Mouse (Mus musculus) neural tube, embryonic 14.5 days (tissue): ENCODE results near the gene Ino80d. TPM values are rescaled to one million over a fixed set of nuclear protein-coding genes. Genes with fewer than 3 reads are reported as not detected.

Experiments used
- ATAC-seq: fragments of 200-750 bp; cut with Nextera tagmentation; 2 replicates; pipeline ENCODE4 v1.8.0; 2017; ENCODE audit warnings: low read depth, mild to moderate bottlenecking, moderate TSS enrichment, moderate library complexity
- H3K27ac ChIP-seq: fragments of 300-500 bp; sonication (generic); 2 replicates; pipeline ENCODE4 v1.5.1; 2014; ENCODE audit warnings: low read depth, mild to moderate bottlenecking, control low read depth, low read length, moderate library complexity, mixed read lengths
- H3K27me3 ChIP-seq: fragments of 300-500 bp; sonication (generic); 2 replicates; pipeline ENCODE4 v1.6.1; 2014; ENCODE audit warnings: low read length; ENCODE audit not compliant: control insufficient read depth, insufficient read depth
- H3K36me3 ChIP-seq: fragments of 300-500 bp; sonication (generic); 2 replicates; pipeline ENCODE4 v1.6.1; 2014; ENCODE audit warnings: low read length, mixed read lengths; ENCODE audit not compliant: control insufficient read depth, insufficient read depth
- H3K4me1 ChIP-seq: fragments of 300-500 bp; sonication (generic); 2 replicates; pipeline ENCODE4 v1.6.1; 2014; ENCODE audit warnings: low read length; ENCODE audit not compliant: control insufficient read depth, insufficient read depth
- H3K4me2 ChIP-seq: fragments of 300-500 bp; sonication (generic); 2 replicates; pipeline ENCODE4 v1.6.1; 2014; ENCODE audit warnings: mild to moderate bottlenecking, low read depth, low read length, control low read depth
- H3K4me3 ChIP-seq: fragments of 300-500 bp; sonication (generic); 2 replicates; pipeline ENCODE4 v1.5.1; 2014; ENCODE audit warnings: low read depth, low read length, control low read depth, mixed read lengths
- H3K9ac ChIP-seq: fragments of 300-500 bp; sonication (generic); replicated peaks from 2 replicates; pipeline ENCODE4 v1.6.1; 2014; ENCODE audit warnings: low read depth, mild to moderate bottlenecking, control low read depth, low read length, mixed read lengths
- H3K9me3 ChIP-seq: fragments of 300-500 bp; sonication (generic); 2 replicates; pipeline ENCODE4 v1.6.1; 2016; ENCODE audit warnings: low read length; ENCODE audit not compliant: control insufficient read depth
- WGBS: fragments of 180-500 bp; shearing (Covaris S2); extraction: QIAGEN DNeasy Blood & Tissue Kit; methylation state at CpG from one replicate; pipeline ENCODE4 v1.1.7; 2014; 5-methylcytosine and 5-hydroxymethylcytosine counted together
- polyA plus RNA-seq: library from polyadenylated mRNA; unstranded; fragments of >200 nt; fragmentation: Nextera tagmentation; extraction: Ambion mirVana; gene quantifications from 2 replicates; pipeline ENCODE4 v1.2.1, GENCODE M21; 2014

Gene Ino80d
- polyA plus RNA-seq, 1 experiment from 2014 or later: 13.7 TPM

DNA sequence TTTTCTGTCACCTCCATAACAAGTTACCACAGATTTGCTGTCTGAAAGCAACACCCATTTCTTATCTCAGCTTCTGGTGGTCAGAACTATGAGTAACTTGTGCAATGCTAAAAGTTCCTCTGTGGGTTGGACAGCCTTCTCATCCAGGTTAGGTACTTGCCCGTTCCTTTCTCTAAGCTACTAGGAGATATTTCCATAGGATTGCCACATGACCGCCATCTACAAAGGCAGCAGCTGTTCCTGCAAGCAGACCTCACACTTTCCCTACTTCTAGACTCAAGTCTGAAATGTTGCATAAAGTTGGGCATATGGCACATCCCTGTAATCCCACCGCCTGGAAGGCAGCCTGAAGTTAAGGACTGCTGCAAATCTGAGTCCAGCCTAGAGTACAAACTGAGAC is 11.7 kb upstream of the Ino80d start:
- H3K4me2 ChIP-seq: no peak overlapping the region
- no peak overlapping the region for H3K4me3 ChIP-seq
- no peak for ATAC-seq
- no peaks in the 10 kb centered on the region for H3K36me3 ChIP-seq
- WGBS: 96% methylated on average over 3 of the region's 3 CpGs
- no peaks in the 10 kb centered on the region for H3K9me3 ChIP-seq
- no peak overlapping the region for H3K27ac ChIP-seq
- H3K4me1 ChIP-seq: 0 out of 2 replicates have a peak, but pooled peaks cover 3% of the 10 kb centered on the region
- H3K9ac ChIP-seq: no peak overlapping the region
- no peaks in the 10 kb centered on the region for H3K27me3 ChIP-seq

GRCm38 (mm10) chr1:63123823-63124450 is 9.5 kb upstream of the Ino80d start:
- no peak overlapping the region for H3K27ac ChIP-seq
- H3K9me3 ChIP-seq: no peaks in the 10 kb centered on the region
- WGBS: 88% methylated on average over 6 of the region's 6 CpGs
- H3K27me3 ChIP-seq: no peaks in the 10 kb centered on the region
- no peak overlapping the region for H3K4me2 ChIP-seq
- H3K9ac ChIP-seq: no peak overlapping the region
- no peak overlapping the region for H3K4me3 ChIP-seq
- no peaks in the 10 kb centered on the region for H3K4me1 ChIP-seq
- no peak for ATAC-seq
- peaks cover 4% of the 10 kb centered on the region for H3K36me3 ChIP-seq

DNA sequence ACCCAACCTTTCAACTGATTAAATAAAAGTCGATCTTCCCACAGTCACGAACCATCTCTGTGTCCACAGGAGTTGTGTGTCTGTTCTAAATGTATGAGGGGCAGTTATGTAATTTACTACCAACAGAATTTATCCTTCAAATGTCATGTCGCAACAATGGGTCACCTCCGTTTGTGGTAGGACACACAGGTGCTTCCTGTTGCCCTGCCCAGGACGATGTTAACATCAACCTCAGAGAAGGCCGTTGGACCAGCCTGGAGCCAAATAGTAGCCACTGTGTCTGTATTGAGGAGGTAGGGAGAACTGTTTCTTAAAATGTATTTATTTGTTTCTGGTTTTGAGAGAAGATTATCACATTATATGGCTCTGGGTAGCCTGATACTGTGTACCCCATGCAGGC is 7.5 kb upstream of the Ino80d start:
- no peak for ATAC-seq
- Histone ChIP-seq H3K4me2 (no peak overlapping the region), H3K36me3 (peaks cover 7% of the 10 kb centered on the region), H3K4me1 (no peaks in the 10 kb centered on the region), H3K27me3 (no peaks in the 10 kb centered on the region), H3K9me3 (no peaks in the 10 kb centered on the region), H3K4me3 (no peak overlapping the region), H3K9ac (no peak overlapping the region), H3K27ac (no peak overlapping the region)
- 95% methylated on average over 6 of the region's 6 CpGs for WGBS

GRCm38 (mm10) chr1:63120382-63120781 is 5.9 kb upstream of the Ino80d start:
- Histone ChIP-seq H3K4me1 (peaks cover 9% of the 10 kb centered on the region), H3K9me3 (no peaks in the 10 kb centered on the region), H3K27me3 (no peaks in the 10 kb centered on the region), H3K27ac (no peak overlapping the region), H3K36me3 (peaks cover 7% of the 10 kb centered on the region), H3K4me3 (no peak overlapping the region), H3K9ac (no peak overlapping the region), H3K4me2 (no peak overlapping the region)
- no peak for ATAC-seq
- 99% methylated on average over 2 of the region's 2 CpGs for WGBS

DNA sequence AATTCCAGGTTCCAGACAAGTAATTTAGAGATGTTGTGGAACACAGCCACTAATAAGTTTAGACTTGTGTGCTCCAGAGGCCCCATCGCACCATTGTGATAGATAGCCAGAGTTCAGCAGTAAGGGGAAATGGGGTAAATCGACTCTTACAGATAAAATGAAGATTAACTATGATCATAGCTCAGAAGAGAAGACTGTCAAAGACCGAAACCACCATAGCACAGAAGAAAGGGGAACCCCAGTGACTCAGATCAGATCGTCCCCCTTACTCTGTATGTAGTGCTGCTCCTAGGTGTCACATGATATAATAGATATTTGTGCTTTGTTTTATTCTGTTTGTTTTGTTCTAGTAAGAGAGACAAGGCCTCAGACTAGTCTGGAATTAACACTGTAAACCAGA is 5.2 kb upstream of the Ino80d start:
- Histone ChIP-seq H3K4me1 (peaks cover 12% of the 10 kb centered on the region), H3K27ac (no peak overlapping the region), H3K4me2 (no peak overlapping the region), H3K9ac (no peak overlapping the region), H3K9me3 (no peaks in the 10 kb centered on the region), H3K4me3 (no peak overlapping the region), H3K27me3 (no peaks in the 10 kb centered on the region), H3K36me3 (peaks cover 7% of the 10 kb centered on the region)
- 91% methylated on average over 4 of the region's 4 CpGs for WGBS
- no peak for ATAC-seq

DNA sequence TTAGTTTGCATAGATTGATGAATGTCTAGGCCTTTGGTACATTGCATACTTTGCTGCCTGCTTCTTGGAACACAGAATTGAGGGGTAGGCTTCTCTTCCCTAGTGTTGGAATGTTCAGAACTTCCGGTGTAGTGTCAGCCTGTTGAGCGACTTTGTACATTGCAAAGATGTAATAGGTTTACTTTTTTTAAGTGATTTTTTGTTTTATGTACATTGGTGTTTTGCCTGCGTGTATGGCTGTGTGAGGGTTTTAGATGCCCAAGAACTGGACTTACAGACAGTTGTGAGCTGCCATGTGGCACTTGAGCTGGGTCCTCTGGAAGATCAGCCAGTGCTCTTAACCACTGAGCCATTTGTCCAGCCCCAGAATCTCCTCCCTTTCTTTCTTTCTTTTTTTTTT is 1.1 kb upstream of the Ino80d start:
- Histone ChIP-seq H3K9me3 (no peaks in the 10 kb centered on the region), H3K4me1 (peaks cover 24% of the 10 kb centered on the region), H3K27ac (no peak overlapping the region), H3K4me2 (peak overlapping the region; percentile 94), H3K36me3 (peaks cover 6% of the 10 kb centered on the region), H3K27me3 (no peaks in the 10 kb centered on the region), H3K9ac (peak overlapping the region; percentile 99; the same call in 1 of the 2 replicates), H3K4me3 (peak overlapping the region; percentile 92)
- 70% methylated on average over 3 of the region's 3 CpGs for WGBS
- no peak for ATAC-seq

- Histone ChIP-seq H3K36me3 (peaks cover 4% of the 10 kb centered on the region; the same call in 1 of the 2 replicates), H3K4me3 (peak overlapping the region; percentile 92), H3K9me3 (no peaks in the 10 kb centered on the region), H3K4me2 (peak overlapping the region; percentile 94), H3K4me1 (peaks cover 27% of the 10 kb centered on the region), H3K27ac (peak overlapping the region; percentile 97; the same call in 1 of the 2 replicates), H3K27me3 (no peaks in the 10 kb centered on the region), H3K9ac (peak overlapping the region; percentile 99; the same call in 1 of the 2 replicates)
- 22% methylated on average over 4 of the region's 4 CpGs for WGBS
- no peak for ATAC-seq
Observed at GRCm38 (mm10) chr1:63115096-63115495, 629 bp upstream of the Ino80d start.

DNA sequence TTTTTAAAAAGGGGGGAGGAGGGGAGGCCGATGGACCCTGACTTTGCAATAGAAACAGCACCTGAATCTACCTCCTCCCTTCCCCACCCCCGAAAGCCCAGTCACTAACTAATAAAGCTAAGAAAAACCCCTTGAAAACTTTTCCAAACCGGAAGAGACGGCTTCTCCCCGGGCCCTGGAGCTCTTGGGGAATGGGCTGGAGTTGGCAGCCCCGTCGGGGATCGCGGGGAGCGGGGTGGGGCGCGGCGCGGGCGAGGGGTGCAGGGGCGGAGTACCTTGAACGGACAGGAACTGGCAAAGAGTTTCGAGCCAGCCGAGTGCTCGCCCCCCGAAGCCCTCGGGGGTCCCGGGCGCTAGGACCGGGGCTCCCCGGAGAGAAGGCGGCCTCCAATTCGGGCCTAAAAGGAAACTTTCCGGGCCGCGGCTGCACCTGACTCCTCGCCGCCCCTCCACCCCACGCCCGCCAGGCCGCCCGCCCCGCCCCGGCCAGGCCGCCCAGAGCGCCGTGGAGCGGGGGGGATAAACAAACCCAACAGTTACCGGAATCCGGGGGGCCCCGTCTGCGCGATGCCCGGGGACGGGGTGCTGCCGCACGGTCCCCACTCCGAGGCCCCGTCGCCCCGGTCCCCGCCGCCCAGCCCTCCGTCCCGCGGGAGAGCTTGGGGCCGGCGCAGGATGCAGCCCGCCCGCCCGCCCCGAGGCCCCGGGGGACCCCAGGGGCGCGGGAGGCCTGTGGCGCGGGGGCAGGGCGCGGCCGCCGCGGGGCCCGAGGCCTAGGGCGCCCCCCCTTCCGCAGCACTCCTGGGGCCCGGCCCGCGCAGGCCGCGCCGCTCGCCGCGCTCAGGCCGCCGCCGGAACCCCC is 962 bp downstream of the Ino80d start:
- H3K27ac ChIP-seq: peak overlapping the region; percentile 97
- ATAC-seq: peak; percentile 57
- no peaks in the 10 kb centered on the region for H3K9me3 ChIP-seq
- peak overlapping the region; percentile 99 for H3K9ac ChIP-seq
- no peaks in the 10 kb centered on the region for H3K27me3 ChIP-seq
- 0% methylated on average over 51 of the region's 92 CpGs for WGBS
- peak overlapping the region; percentile 92 for H3K4me3 ChIP-seq
- H3K4me1 ChIP-seq: peaks cover 27% of the 10 kb centered on the region
- peak overlapping the region; percentile 94 for H3K4me2 ChIP-seq
- H3K36me3 ChIP-seq: no peaks in the 10 kb centered on the region

- Histone ChIP-seq H3K4me2 (peak overlapping the region; percentile 94), H3K4me1 (peaks cover 27% of the 10 kb centered on the region), H3K36me3 (no peaks in the 10 kb centered on the region), H3K27ac (peak overlapping the region; percentile 97; the same call in 1 of the 2 replicates), H3K9me3 (no peaks in the 10 kb centered on the region), H3K9ac (peak overlapping the region; percentile 99), H3K4me3 (peak overlapping the region; percentile 92), H3K27me3 (no peaks in the 10 kb centered on the region)
- ATAC-seq: no peak
- 2% methylated on average over 11 of the region's 11 CpGs for WGBS
Observed at GRCm38 (mm10) chr1:63112865-63113261, 1.6 kb downstream of the Ino80d start.
